Mouse (Mus musculus) C2C12 (cell line): ENCODE results near the gene Mapt. TPM values are rescaled to one million over a fixed set of nuclear protein-coding genes. Genes with fewer than 3 reads are reported as not detected.

ENCODE experiments used
- H3K27me3 ChIP-seq: one replicate; pipeline ENCODE4 v1.6.1; 2011; ENCODE audit not compliant: control insufficient read depth, insufficient read depth, insufficient read length
- H3K36me3 ChIP-seq: one replicate; pipeline ENCODE4 v1.6.1; 2011; ENCODE audit not compliant: control insufficient read depth, insufficient read depth
- H3K4me3 ChIP-seq: one replicate; pipeline ENCODE4 v1.5.1; 2011; ENCODE audit warnings: mild to moderate bottlenecking, control low read depth; ENCODE audit not compliant: poor library complexity, insufficient read depth, severe bottlenecking
- H3K79me2 ChIP-seq: one replicate; pipeline ENCODE4 v1.6.1; 2011; ENCODE audit not compliant: control insufficient read depth, insufficient read depth
- H3K79me3 ChIP-seq: one replicate; pipeline ENCODE4 v1.6.1; 2011; ENCODE audit warnings: low read depth, control low read depth
- H3ac ChIP-seq: one replicate; pipeline ENCODE3; 2011; ENCODE audit warnings: low read depth; ENCODE audit not compliant: control insufficient read depth, insufficient read length
- CEBPB ChIP-seq: IDR thresholded peaks from one replicate; pipeline ENCODE4 v1.6.1; 2011; ENCODE audit warnings: low read depth, mild to moderate bottlenecking, control low read depth, moderate library complexity
- CTCF ChIP-seq: IDR thresholded peaks from one replicate; pipeline ENCODE4 v1.5.1; 2011; ENCODE audit not compliant: control insufficient read depth, insufficient read depth, insufficient read length
- FOSL1 ChIP-seq: IDR thresholded peaks from one replicate; pipeline ENCODE4 v1.8.0; 2011; ENCODE audit warnings: mild to moderate bottlenecking, low read length; ENCODE audit not compliant: poor library complexity, insufficient read depth, severe bottlenecking
- MAX ChIP-seq: IDR thresholded peaks from one replicate; pipeline ENCODE4 v1.6.1; 2011; ENCODE audit warnings: mild to moderate bottlenecking, control low read depth
- MYOD1 ChIP-seq: IDR thresholded peaks from one replicate; pipeline ENCODE4 v1.6.1; 2011; ENCODE audit warnings: low read depth; ENCODE audit not compliant: control insufficient read depth, insufficient read length
- MYOG ChIP-seq: IDR thresholded peaks from one replicate; pipeline ENCODE4 v1.6.1; 2011; ENCODE audit not compliant: control insufficient read depth, insufficient read length; ENCODE audit errors: extremely low read depth
- USF1 ChIP-seq: IDR thresholded peaks from one replicate; pipeline ENCODE4 v1.6.1; 2011; ENCODE audit warnings: low read depth, mild to moderate bottlenecking, control low read depth, moderate library complexity
- polyA plus RNA-seq: library from polyadenylated mRNA; unstranded; fragments of >200 nt; fragmentation: generic; extraction: Trizol; gene quantifications from one replicate; pipeline ENCODE4 v1.2.1, GENCODE M21; 2012; ENCODE audit warnings: missing spikeins

Mapt gene
- polyA plus RNA-seq, 1 experiment, result 2.6 TPM

- no peaks in the 10 kb centered on the region for H3K79me3 ChIP-seq
These were observed 79.2 kb downstream of the Mapt start for GRCm38 (mm10) chr11:104310226-104310887.

GRCm38 (mm10) chr11:104311643-104312042 lies 80.5 kb downstream of the Mapt start:
- Histone ChIP-seq H3K4me3 (no peak overlapping the region), H3ac (no peak overlapping the region), H3K79me3 (no peaks in the 10 kb centered on the region), H3K27me3 (peaks cover 5% of the 10 kb centered on the region), H3K79me2 (no peaks in the 10 kb centered on the region), H3K36me3 (no peaks in the 10 kb centered on the region)
- TF ChIP-seq CTCF, result no peak
- no peak for TF ChIP-seq MYOD1
- TF ChIP-seq CEBPB, result no peak
- TF ChIP-seq USF1, result no peak
- TF ChIP-seq FOSL1, result no peak
- no peak for TF ChIP-seq MAX
- no peak for TF ChIP-seq MYOG

More at GRCm38 (mm10) chr11:104310226-104310887, 79.2 kb downstream of the Mapt start:
- Histone ChIP-seq H3ac (no peak overlapping the region), H3K36me3 (no peaks in the 10 kb centered on the region), H3K79me2 (no peaks in the 10 kb centered on the region), H3K4me3 (no peak overlapping the region), H3K27me3 (peaks cover 5% of the 10 kb centered on the region)
- no peak for TF ChIP-seq MYOG
- no peak for TF ChIP-seq MAX
- no peak for TF ChIP-seq FOSL1
- TF ChIP-seq USF1, result no peak
- TF ChIP-seq CTCF, result no peak
- no peak for TF ChIP-seq MYOD1
- no peak for TF ChIP-seq CEBPB

GRCm38 (mm10) chr11:104315703-104316102 lies 84.5 kb downstream of the Mapt start:
- Histone ChIP-seq H3K79me2 (no peaks in the 10 kb centered on the region), H3K36me3 (no peaks in the 10 kb centered on the region), H3K79me3 (no peaks in the 10 kb centered on the region), H3K4me3 (no peak overlapping the region), H3K27me3 (no peaks in the 10 kb centered on the region), H3ac (no peak overlapping the region)
- no peak for TF ChIP-seq MYOD1
- TF ChIP-seq FOSL1, result no peak
- no peak for TF ChIP-seq MAX
- peak; percentile 90 for TF ChIP-seq CTCF
- TF ChIP-seq USF1, result no peak
- TF ChIP-seq CEBPB, result no peak

- no peak overlapping the region for H3ac ChIP-seq
- TF ChIP-seq MYOD1, result no peak
- peak; percentile 80 for TF ChIP-seq CEBPB
- no peak for TF ChIP-seq FOSL1
- H3K79me3 ChIP-seq, result no peaks in the 10 kb centered on the region
- H3K36me3 ChIP-seq, result no peaks in the 10 kb centered on the region
- H3K27me3 ChIP-seq, result no peaks in the 10 kb centered on the region
- H3K4me3 ChIP-seq, result no peak overlapping the region
- H3K79me2 ChIP-seq, result no peaks in the 10 kb centered on the region
These were observed 85.7 kb downstream of the Mapt start for GRCm38 (mm10) chr11:104316685-104317400.

GRCm38 (mm10) chr11:104317631-104318030 lies 86.4 kb downstream of the Mapt start:
- no peaks in the 10 kb centered on the region for H3K27me3 ChIP-seq
- no peak for TF ChIP-seq MYOD1
- TF ChIP-seq USF1, result no peak
- no peak for TF ChIP-seq MAX
- no peak for TF ChIP-seq CEBPB
- TF ChIP-seq CTCF, result no peak
- no peak for TF ChIP-seq MYOG
- no peak for TF ChIP-seq FOSL1
- no peaks in the 10 kb centered on the region for H3K79me3 ChIP-seq
- no peaks in the 10 kb centered on the region for H3K79me2 ChIP-seq
- H3ac ChIP-seq, result no peak overlapping the region
- no peak overlapping the region for H3K4me3 ChIP-seq
- H3K36me3 ChIP-seq, result no peaks in the 10 kb centered on the region
